9 mouse cellular contexts compared by ENCODE assay signal in the genomic region with DNA sequence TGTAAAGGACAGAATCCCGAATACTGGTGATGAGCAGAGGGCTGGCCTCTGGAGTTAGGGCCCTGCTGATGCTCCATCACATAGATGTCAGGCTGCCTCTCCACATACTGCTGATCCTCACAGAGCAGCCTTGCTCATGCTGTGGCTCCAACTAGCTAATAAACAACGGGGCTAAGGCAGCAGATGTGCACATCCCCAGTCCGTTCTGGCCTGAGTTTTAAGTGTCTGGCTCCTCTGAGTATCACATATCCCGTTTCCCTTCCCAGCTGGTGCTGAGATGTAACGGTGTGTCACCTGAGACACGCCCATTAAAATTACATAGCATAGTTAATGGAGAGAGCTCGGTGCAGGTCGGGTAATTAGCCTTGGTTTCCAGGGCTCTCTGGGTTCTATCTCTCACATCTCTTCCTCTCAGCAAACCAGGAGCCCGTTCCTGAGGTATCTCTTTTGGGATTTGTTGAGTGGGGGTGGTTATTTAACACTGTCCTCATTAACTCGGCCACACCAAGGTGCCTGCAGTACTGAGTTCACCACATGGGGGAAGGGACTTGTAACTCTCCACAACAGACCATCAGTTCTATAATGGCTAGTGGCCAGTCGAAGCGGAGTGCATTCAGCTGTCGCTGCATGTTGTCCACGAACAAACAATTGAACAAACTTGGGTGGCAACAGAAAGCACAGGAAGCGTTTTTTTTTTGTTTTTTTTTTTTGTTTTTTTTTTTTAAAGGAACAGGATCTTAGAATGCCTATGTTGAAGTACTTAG.
DNase-seq lines count a peak whose midpoint lies in the region; ATAC-seq and TF ChIP-seq lines count a peak whose summit lies in the region.
"Had no signal": no experiment of that assay in that cellular context is flagged by ENCODE, and none has a peak within 500 bp of the region (broad histone marks: within the 10 kb centered on the region; RNA-seq: fewer than 3 reads in every experiment).

No protein-coding gene starts in this region.

- no peaks in the 10 kb centered on the region for H3K36me3 ChIP-seq in MEL (ENCODE audit: control insufficient read depth in 1 of 2, insufficient read depth in 2 of 2, low read length in 2 of 2)
- H3K36me3 ChIP-seq in hindbrain, embryonic 12.5 days, result no peaks in the 10 kb centered on the region
- H3K36me3 ChIP-seq in lung, postnatal 0 days (ENCODE audit: insufficient read depth, low read length), result no peaks in the 10 kb centered on the region

- H3K27ac ChIP-seq in gastrocnemius, adult 2 months, result no peak overlapping the region
- no peak overlapping the region for H3K27ac ChIP-seq in MEL (ENCODE audit: control insufficient read depth, low read depth, low read length)
- no peak overlapping the region for H3K27ac ChIP-seq in hindbrain, embryonic 12.5 days
- H3K27ac ChIP-seq in lung, postnatal 0 days (ENCODE audit: low read length), result no peak overlapping the region

- no peak for TF ChIP-seq RAD21 in MEL (IDR thresholded peaks at IDR 0.05; ENCODE audit: low read depth, low read length)

- no peaks in the 10 kb centered on the region for H3K79me2 ChIP-seq in MEL (ENCODE audit: control insufficient read depth, insufficient read depth, low read length, poor library complexity)

- no peak for TF ChIP-seq EP300 in MEL (IDR thresholded peaks at IDR 0.05; ENCODE audit: low read depth in 1 of 2, low read length in 2 of 2)
- no peak for TF ChIP-seq EP300 in lung, postnatal 0 days (IDR thresholded peaks at IDR 0.05)

- 0 out of 2 replicates have a peak overlapping the region, but pooled peaks have one; percentile 13 for H3K4me2 ChIP-seq in hindbrain, embryonic 12.5 days (replicated peaks)
- H3K4me2 ChIP-seq in lung, postnatal 0 days (replicated peaks; ENCODE audit: low read depth, low read length), result no peak overlapping the region

- no peak overlapping the region for H3K9ac ChIP-seq in MEL (ENCODE audit: control insufficient read depth, low read depth, low read length, poor library complexity, severe bottlenecking)
- H3K9ac ChIP-seq in hindbrain, embryonic 12.5 days, result no peak overlapping the region
- H3K9ac ChIP-seq in lung, postnatal 0 days (replicated peaks; ENCODE audit: low read depth), result no peak overlapping the region

- H3K27me3 ChIP-seq in MEL (ENCODE audit: control insufficient read depth in 1 of 2, insufficient read depth in 2 of 2, low read length in 2 of 2), result no peaks in the 10 kb centered on the region
- no peaks in the 10 kb centered on the region for H3K27me3 ChIP-seq in hindbrain, embryonic 12.5 days
- H3K27me3 ChIP-seq in lung, postnatal 0 days (replicated peaks; ENCODE audit: insufficient read depth, low read length), result no peaks in the 10 kb centered on the region

- intact Hi-C loops in gastrocnemius, adult 2 months (cut with DNase I), result no loop called here
- intact Hi-C loops in heart, postnatal 36 days (cut with DNase I), result no loop called here

- H3K4me3 ChIP-seq in gastrocnemius, adult 2 months, result no peak overlapping the region; the same call in 1 of the 2 replicates
- H3K4me3 ChIP-seq in MEL (ENCODE audit: control insufficient read depth in 1 of 2, insufficient read depth in 1 of 2, low read depth in 2 of 2, low read length in 2 of 2), result no peak overlapping the region
- no peak overlapping the region for H3K4me3 ChIP-seq in hindbrain, embryonic 12.5 days
- no peak overlapping the region for H3K4me3 ChIP-seq in lung, postnatal 0 days (ENCODE audit: low read depth, low read length)

- H3K4me1 ChIP-seq in MEL (ENCODE audit: control insufficient read depth in 1 of 2, insufficient read depth in 2 of 2, low read length in 2 of 2), result no peaks in the 10 kb centered on the region
- H3K4me1 ChIP-seq in hindbrain, embryonic 12.5 days, result peaks cover 16% of the 10 kb centered on the region
- no peaks in the 10 kb centered on the region for H3K4me1 ChIP-seq in lung, postnatal 0 days (ENCODE audit: insufficient read depth, low read depth, low read length)

- peak; percentile 58; the same call in 1 of the 2 replicates for ATAC-seq in hindbrain, embryonic 12.5 days (ENCODE audit: low FRiP score)
- no peak; the same call in 1 of the 2 replicates for ATAC-seq in lung, postnatal 0 days
- ATAC-seq in activated CD4-positive, CD25-positive, alpha-beta regulatory T cell, adult 4 months, result no peak
- no peak for ATAC-seq in CD4-positive, CD25-positive, alpha-beta regulatory T cell, adult 4 months

- WGBS in hindbrain, embryonic 12.5 days, result 41% methylated on average over 15 of the region's 15 CpGs
- WGBS in lung, postnatal 0 days, result 43% methylated on average over 15 of the region's 15 CpGs

- no peaks in the 10 kb centered on the region for H3K9me3 ChIP-seq in MEL (replicated peaks; ENCODE audit: insufficient read depth, low read length)
- no peaks in the 10 kb centered on the region for H3K9me3 ChIP-seq in hindbrain, embryonic 12.5 days (replicated peaks)
- H3K9me3 ChIP-seq in lung, postnatal 0 days (ENCODE audit: low read length), result no peaks in the 10 kb centered on the region

- peak; percentile 9; the same call in 1 of the 2 replicates for TF ChIP-seq CTCF in gastrocnemius, adult 2 months (IDR thresholded peaks at IDR 0.05)
- TF ChIP-seq CTCF in MEL (IDR thresholded peaks at IDR 0.05 in 2 of 3, conservative IDR thresholded peaks at IDR 0.05 in 1 of 3; ENCODE audit: control insufficient read depth in 1 of 3, insufficient read depth in 1 of 3, low read depth in 2 of 3, low read length in 3 of 3, poor library complexity in 1 of 3, severe bottlenecking in 1 of 3), result no peak
- TF ChIP-seq CTCF in lung, postnatal 0 days (IDR thresholded peaks at IDR 0.05), result peak; percentile 46

- TF ChIP-seq POLR2A in MEL (IDR thresholded peaks at IDR 0.05; ENCODE audit: control insufficient read depth in 1 of 2, insufficient read depth in 1 of 2, low read depth in 1 of 2, low read length in 2 of 2, poor library complexity in 1 of 2), result no peak

- no peak for DNase-seq in gastrocnemius, adult 2 months
- DNase-seq in gastrocnemius, postnatal 25 days, result no peak
- no peak for DNase-seq in MEL (ENCODE audit: low read depth, low spot score)
- peak; percentile 24 for DNase-seq in lung, postnatal 0 days (ENCODE audit: low spot score)
- no peak for DNase-seq in heart, postnatal 36 days
- DNase-seq: cerebellum, adult 18-20 months had no signal

TF ChIP-seq in MEL, 35 proteins besides CTCF, POLR2A, EP300 and RAD21:
- TF ChIP-seq ZNF384 (IDR thresholded peaks at IDR 0.05; ENCODE audit: low read depth, low read length) (0 out of 2 replicates have a peak, but pooled peaks have one; percentile 12), ZMIZ1 (IDR thresholded peaks at IDR 0.05; ENCODE audit: low read depth, low read length) (no peak)
TF ChIP-seq in MEL: peak in this region for 1.

Comparison
In these comparisons a context has a peak if more than half of its experiments do, and no peak if none do; other contexts are left out.
1. CTCF ChIP-seq: peak in gastrocnemius, adult 2 months (single experiment) and lung, postnatal 0 days (single experiment); none in MEL (0 of 3).